Mouse (Mus musculus) heart, adult 2 months (tissue): ENCODE data around the gene Poc1a.

Experiments
- CTCF ChIP-seq: fragments of 200-600 bp; IDR thresholded peaks from 2 replicates; pipeline ENCODE4 v1.8.1; 2022; ENCODE audit warnings: antibody characterized with exemption, mild to moderate bottlenecking, moderate library complexity
- EP300 ChIP-seq: fragments of 200-500 bp; IDR thresholded peaks from 2 replicates; pipeline ENCODE4 v1.6.1; 2011; ENCODE audit warnings: low read depth, low read length, control low read depth; ENCODE audit not compliant: insufficient read depth
- POLR2A ChIP-seq: fragments of 200-500 bp; IDR thresholded peaks from 2 replicates; pipeline ENCODE4 v1.6.1; 2011; ENCODE audit warnings: mild to moderate bottlenecking, low read depth, low read length, control low read depth; ENCODE audit not compliant: insufficient read depth

- TF ChIP-seq CTCF (no peak), POLR2A (no peak), EP300 (no peak)
Observed at GRCm38 (mm10) chr9:106303460-106303960, 22.6 kb downstream of the Poc1a start.
